Mouse (Mus musculus) kidney, embryonic 16.5 days (tissue): ENCODE data around the gene Pllp. TPM values are rescaled to one million over a fixed set of nuclear protein-coding genes. Genes with fewer than 3 reads are reported as not detected.
A peak's percentile ranks its signal among the peaks of the same experiment; 100 is the strongest.

Experiments used
- ATAC-seq: fragments of 200-750 bp; cut with Nextera tagmentation; 2 replicates; pipeline ENCODE4 v1.8.0; 2017; ENCODE audit warnings: moderate TSS enrichment; ENCODE audit not compliant: low FRiP score, low TSS enrichment
- H3K27ac ChIP-seq: fragments of 300-500 bp; sonication (generic); 2 replicates; pipeline ENCODE4 v1.5.1; 2014; ENCODE audit warnings: low read length
- H3K27me3 ChIP-seq: fragments of 300-500 bp; sonication (generic); 2 replicates; pipeline ENCODE4 v1.6.1; 2014; ENCODE audit warnings: low read length, control low read depth, mixed read lengths; ENCODE audit not compliant: insufficient read depth
- H3K36me3 ChIP-seq: fragments of 300-500 bp; sonication (generic); 2 replicates; pipeline ENCODE4 v1.6.1; 2014; ENCODE audit warnings: low read length, control low read depth, mixed read lengths; ENCODE audit not compliant: insufficient read depth
- H3K4me1 ChIP-seq: fragments of 300-500 bp; sonication (generic); 2 replicates; pipeline ENCODE4 v1.6.1; 2014; ENCODE audit warnings: low read length, control low read depth, mixed read lengths; ENCODE audit not compliant: insufficient read depth
- H3K4me2 ChIP-seq: fragments of 300-500 bp; sonication (generic); replicated peaks from 2 replicates; pipeline ENCODE4 v1.6.1; 2014; ENCODE audit warnings: low read depth, low read length
- H3K4me3 ChIP-seq: fragments of 300-500 bp; sonication (generic); 2 replicates; pipeline ENCODE4 v1.5.1; 2014; ENCODE audit warnings: mild to moderate bottlenecking, low read length
- H3K9ac ChIP-seq: fragments of 300-500 bp; sonication (generic); replicated peaks from 2 replicates; pipeline ENCODE4 v1.6.1; 2014; ENCODE audit warnings: low read length
- H3K9me3 ChIP-seq: fragments of 300-500 bp; sonication (generic); 2 replicates; pipeline ENCODE4 v1.6.1; 2016; ENCODE audit warnings: low read length, control low read depth
- WGBS: fragments of 180-500 bp; shearing (Covaris S2); extraction: QIAGEN DNeasy Blood & Tissue Kit; methylation state at CpG from one replicate; pipeline ENCODE4 v1.1.7; 2014; 5-methylcytosine and 5-hydroxymethylcytosine counted together
- polyA plus RNA-seq: library from polyadenylated mRNA; unstranded; fragments of >200 nt; fragmentation: Nextera tagmentation; extraction: Ambion mirVana; gene quantifications from 2 replicates; pipeline ENCODE4 v1.2.1, GENCODE M21; 2015

Gene Pllp
- polyA plus RNA-seq = 19.6 and 20.8 TPM in 2 replicates

GRCm38 (mm10) chr8:94695994-94696384, at the start of gene Pllp:
Gene Pllp (minus strand): TSS chr8:94696278.
- under 1% methylated on average over 41 of the region's 41 CpGs for WGBS
- Histone ChIP-seq H3K4me2 (peak within 1 kb of the TSS; percentile 84), H3K27ac (no peak within 1 kb of the TSS), H3K4me1 (peaks cover 15% of the 10 kb centered on the region), H3K4me3 (peak within 1 kb of the TSS; percentile 56), H3K9me3 (no peaks in the 10 kb centered on the region), H3K27me3 (peaks cover 55% of the 10 kb centered on the region), H3K36me3 (no peaks in the 10 kb centered on the region), H3K9ac (peak within 1 kb of the TSS; percentile 62)
- ATAC-seq = peak; percentile 65

DNA sequence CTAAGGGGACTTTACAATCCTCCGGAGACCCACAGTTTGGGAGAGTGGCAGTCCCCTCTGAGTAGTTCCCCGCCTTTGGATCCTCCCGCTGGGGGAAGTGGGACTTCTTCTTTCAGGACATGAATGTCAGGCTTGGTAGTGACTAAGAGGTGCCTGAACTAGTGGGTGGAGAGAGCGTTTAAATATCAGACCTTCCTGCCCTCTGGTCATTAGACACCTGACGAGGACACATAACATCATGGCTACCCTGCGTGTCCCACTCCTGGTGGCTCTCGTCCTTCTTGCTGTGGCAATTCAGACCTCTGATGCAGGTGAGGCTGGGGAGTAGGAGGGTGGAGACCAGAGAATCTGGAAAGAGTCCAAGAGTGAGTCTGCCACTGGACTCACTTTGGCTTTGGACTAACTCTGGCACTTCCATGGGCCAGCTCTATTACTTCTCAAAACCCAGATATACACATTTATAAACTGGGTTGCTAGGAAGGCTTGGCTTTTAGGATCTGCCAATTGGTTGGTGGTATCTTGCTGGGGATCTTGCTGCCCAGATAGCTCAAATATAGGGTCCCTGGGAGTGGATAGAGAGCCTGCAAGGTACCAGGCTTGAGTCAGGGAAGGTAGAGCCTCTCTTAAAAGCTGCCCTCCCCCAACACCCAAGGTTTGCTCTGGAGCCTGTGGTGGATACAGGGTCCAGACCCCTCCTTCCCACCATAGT, 49.6 kb upstream of the Pllp start, which contains the start of gene Ccl22:
TSS of gene Ccl22 (plus strand) at position 115 of the 709 bp plus-strand sequence.
- no peak within 1 kb of the TSS for H3K4me3 ChIP-seq
- H3K9me3 ChIP-seq = no peaks in the 10 kb centered on the region
- ATAC-seq = no peak
- WGBS = 80% methylated on average over 7 of the region's 7 CpGs
- no peaks in the 10 kb centered on the region for H3K27me3 ChIP-seq
- H3K36me3 ChIP-seq = no peaks in the 10 kb centered on the region
- no peak within 1 kb of the TSS for H3K9ac ChIP-seq
- H3K4me1 ChIP-seq = no peaks in the 10 kb centered on the region
- H3K27ac ChIP-seq = no peak within 1 kb of the TSS
- H3K4me2 ChIP-seq = no peak within 1 kb of the TSS

DNA sequence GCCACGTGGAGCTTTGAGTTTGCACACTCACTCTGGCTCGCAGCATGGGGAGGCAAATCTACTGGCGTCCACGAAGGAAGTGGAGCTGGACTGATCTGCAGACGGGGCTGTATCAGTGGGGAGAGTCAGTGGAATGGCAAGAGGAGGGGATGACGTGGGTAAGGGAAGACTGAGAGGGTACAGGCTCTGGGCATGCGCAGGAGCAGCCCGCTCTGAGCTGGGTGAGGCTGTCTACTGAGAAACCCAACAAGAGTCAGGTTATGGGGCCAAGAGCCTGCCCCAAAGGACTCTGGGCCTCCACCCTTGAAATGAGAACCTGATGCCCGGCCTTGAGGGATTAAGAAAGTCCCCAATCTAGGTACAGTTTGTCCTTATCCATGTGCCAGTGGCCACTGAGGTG, 48.9 kb upstream of the Pllp start:
- Histone ChIP-seq H3K4me2 (no peak overlapping the region), H3K36me3 (no peaks in the 10 kb centered on the region), H3K4me3 (no peak overlapping the region), H3K4me1 (no peaks in the 10 kb centered on the region), H3K27me3 (no peaks in the 10 kb centered on the region), H3K9me3 (no peaks in the 10 kb centered on the region), H3K9ac (no peak overlapping the region), H3K27ac (no peak overlapping the region)
- no peak for ATAC-seq
- 67% methylated on average over 9 of the region's 9 CpGs for WGBS

DNA sequence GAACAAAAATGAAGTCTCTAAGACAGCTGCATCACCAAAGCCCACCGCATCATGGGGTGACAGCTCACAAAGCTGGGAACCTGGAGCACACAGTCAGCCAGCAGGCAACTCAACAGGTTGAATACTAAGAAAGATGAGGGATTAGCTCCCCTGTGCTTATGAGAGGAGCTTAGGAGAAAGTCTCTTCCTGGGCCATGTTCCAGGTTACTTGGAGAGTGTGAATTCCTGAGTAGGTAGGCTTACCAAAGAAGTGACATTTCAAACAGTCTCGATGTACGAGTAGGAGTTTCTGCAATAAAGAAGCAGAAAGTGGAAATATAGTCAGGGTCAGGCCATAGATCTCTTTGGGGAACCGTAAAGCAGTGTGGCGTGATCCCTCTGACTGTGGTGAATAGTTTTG, 48.4 kb upstream of the Pllp start:
- no peaks in the 10 kb centered on the region for H3K4me1 ChIP-seq
- no peaks in the 10 kb centered on the region for H3K9me3 ChIP-seq
- no peak for ATAC-seq
- H3K4me3 ChIP-seq = no peak overlapping the region
- 79% methylated on average over 5 of the region's 5 CpGs for WGBS
- no peak overlapping the region for H3K27ac ChIP-seq
- H3K9ac ChIP-seq = no peak overlapping the region
- H3K36me3 ChIP-seq = no peaks in the 10 kb centered on the region
- H3K4me2 ChIP-seq = no peak overlapping the region
- H3K27me3 ChIP-seq = no peaks in the 10 kb centered on the region

DNA sequence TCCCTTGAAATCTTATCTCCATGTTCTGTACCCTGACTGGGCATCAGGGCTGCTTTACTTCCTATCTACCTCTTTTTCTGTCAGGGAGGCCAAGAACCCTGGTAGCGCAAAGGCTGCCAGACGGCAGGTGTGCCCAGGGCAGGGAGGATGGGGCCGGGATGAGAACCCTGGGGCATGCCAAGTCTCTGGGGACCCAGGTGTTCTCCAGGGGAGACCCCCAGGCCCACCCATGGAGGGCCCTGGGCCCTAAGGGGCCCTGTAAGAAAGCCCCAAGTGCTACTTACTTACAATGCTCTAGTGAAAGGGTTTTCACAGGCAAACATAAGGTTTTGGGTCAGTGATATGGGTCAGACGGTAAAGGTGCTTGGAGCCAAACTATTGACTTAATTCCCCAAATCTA, 45.6 kb upstream of the Pllp start:
- Histone ChIP-seq H3K4me2 (no peak overlapping the region), H3K27ac (no peak overlapping the region), H3K27me3 (no peaks in the 10 kb centered on the region), H3K4me3 (no peak overlapping the region), H3K9ac (no peak overlapping the region), H3K4me1 (no peaks in the 10 kb centered on the region), H3K9me3 (no peaks in the 10 kb centered on the region), H3K36me3 (no peaks in the 10 kb centered on the region)
- 91% methylated on average over 4 of the region's 4 CpGs for WGBS
- ATAC-seq = no peak

- Histone ChIP-seq H3K27ac (no peak overlapping the region), H3K4me1 (no peaks in the 10 kb centered on the region), H3K36me3 (no peaks in the 10 kb centered on the region), H3K9ac (no peak overlapping the region), H3K9me3 (no peaks in the 10 kb centered on the region), H3K4me3 (no peak overlapping the region), H3K27me3 (no peaks in the 10 kb centered on the region), H3K4me2 (no peak overlapping the region)
- 91% methylated on average over 3 of the region's 3 CpGs for WGBS
- no peak for ATAC-seq
Measured at GRCm38 (mm10) chr8:94740591-94740990, 44.5 kb upstream of the Pllp start.

- Histone ChIP-seq H3K4me2 (no peak overlapping the region), H3K27ac (no peak overlapping the region), H3K36me3 (no peaks in the 10 kb centered on the region), H3K9ac (no peak overlapping the region), H3K4me1 (no peaks in the 10 kb centered on the region), H3K9me3 (no peaks in the 10 kb centered on the region), H3K4me3 (no peak overlapping the region), H3K27me3 (no peaks in the 10 kb centered on the region)
- no peak for ATAC-seq
- WGBS = 75% methylated on average over 6 of the region's 6 CpGs
Measured at GRCm38 (mm10) chr8:94739829-94740228, 43.8 kb upstream of the Pllp start.

- Histone ChIP-seq H3K27me3 (no peaks in the 10 kb centered on the region), H3K9ac (no peak overlapping the region), H3K27ac (no peak overlapping the region), H3K4me1 (no peaks in the 10 kb centered on the region), H3K4me2 (no peak overlapping the region), H3K9me3 (no peaks in the 10 kb centered on the region), H3K36me3 (no peaks in the 10 kb centered on the region), H3K4me3 (no peak overlapping the region)
- WGBS = 55% methylated on average over 5 of the region's 5 CpGs
- ATAC-seq = no peak
Measured at GRCm38 (mm10) chr8:94735426-94736094, 39.5 kb upstream of the Pllp start.

DNA sequence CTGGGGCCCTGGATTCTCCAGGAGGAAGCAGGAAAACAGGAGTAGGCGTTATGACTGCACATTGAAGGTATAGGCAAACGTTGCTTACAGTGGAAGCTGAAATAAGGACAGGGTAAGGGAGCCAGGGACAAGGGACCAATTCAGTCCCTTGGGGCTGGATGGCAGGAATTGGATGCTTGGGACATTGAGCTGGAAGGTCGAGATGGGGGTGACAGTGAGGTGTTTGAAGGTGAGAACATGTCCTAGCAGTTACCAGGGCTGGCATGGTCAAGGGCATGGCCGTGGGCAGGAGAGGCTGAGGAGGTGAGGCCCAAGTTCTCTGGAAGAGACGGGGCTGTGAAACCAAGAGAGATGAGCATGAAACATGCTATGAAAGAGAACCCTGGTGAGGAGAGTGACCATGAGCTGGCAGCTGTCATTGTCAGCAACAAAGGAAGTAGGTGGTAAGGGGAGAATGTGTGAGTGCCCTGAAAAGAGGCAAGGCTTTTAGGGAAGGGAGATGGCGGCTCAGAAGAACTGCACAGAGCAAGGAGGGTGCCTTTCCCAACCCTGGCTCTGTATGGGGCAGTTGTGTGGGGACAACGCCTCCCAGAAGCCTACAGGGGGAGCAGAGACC, 38.8 kb upstream of the Pllp start:
- H3K9me3 ChIP-seq = no peaks in the 10 kb centered on the region
- no peak overlapping the region for H3K9ac ChIP-seq
- H3K27ac ChIP-seq = no peak overlapping the region
- no peaks in the 10 kb centered on the region for H3K36me3 ChIP-seq
- ATAC-seq = no peak
- no peaks in the 10 kb centered on the region for H3K4me1 ChIP-seq
- H3K4me2 ChIP-seq = no peak overlapping the region
- no peaks in the 10 kb centered on the region for H3K27me3 ChIP-seq
- 80% methylated on average over 7 of the region's 7 CpGs for WGBS
- H3K4me3 ChIP-seq = no peak overlapping the region
